Mouse (Mus musculus) testis, adult 10 weeks (tissue): Measurements from ENCODE around the gene Suv39h1. TPM values are rescaled to one million over a fixed set of nuclear protein-coding genes. Genes with fewer than 3 reads are reported as not detected.

Source experiments
- polyA plus RNA-seq: library from polyadenylated mRNA; stranded (reverse); fragments of 350-450 nt; fragmentation: Illumina TruSeq; extraction: RNeasy Lipid Tissue Mini Kit (QIAGEN cat#74804); gene quantifications from one replicate; pipeline ENCODE4 v1.2.3, GENCODE M21; 2014; ENCODE audit warnings: low read depth, low replicate concordance

Gene Suv39h1
- polyA plus RNA-seq, result 8.2 TPM

DNA sequence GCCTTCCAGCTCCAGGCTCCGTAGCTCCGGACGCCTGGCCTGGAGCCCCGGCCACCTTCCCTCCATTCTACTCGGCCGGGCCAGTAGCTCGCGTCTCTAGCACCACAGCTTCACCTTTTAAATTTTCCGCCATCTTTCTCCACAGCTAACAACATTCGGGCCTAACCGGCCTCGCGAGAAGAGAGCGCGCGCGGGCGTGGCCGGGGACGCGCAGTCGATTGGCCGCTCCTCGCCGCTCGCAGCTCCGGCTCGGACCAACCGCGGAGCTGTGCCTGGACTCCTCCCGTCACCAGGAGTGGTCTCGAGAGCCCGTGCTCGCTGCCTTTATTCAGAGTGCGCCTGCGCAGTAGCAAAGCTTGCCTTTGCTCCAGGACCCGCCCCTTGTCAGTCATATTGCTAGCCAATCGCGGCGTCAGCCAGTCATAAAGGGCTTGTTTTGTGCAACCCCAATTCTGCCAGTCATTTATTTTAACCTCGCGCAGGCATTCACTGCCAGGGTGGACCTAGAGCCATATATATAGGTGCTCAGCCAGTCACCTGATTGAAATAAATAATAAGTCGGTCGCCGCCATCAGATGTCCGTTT, at the start of gene Suv39h1:
Suv39h1 (minus strand) TSS at position 331 of the 585 bp plus-strand sequence.

DNA sequence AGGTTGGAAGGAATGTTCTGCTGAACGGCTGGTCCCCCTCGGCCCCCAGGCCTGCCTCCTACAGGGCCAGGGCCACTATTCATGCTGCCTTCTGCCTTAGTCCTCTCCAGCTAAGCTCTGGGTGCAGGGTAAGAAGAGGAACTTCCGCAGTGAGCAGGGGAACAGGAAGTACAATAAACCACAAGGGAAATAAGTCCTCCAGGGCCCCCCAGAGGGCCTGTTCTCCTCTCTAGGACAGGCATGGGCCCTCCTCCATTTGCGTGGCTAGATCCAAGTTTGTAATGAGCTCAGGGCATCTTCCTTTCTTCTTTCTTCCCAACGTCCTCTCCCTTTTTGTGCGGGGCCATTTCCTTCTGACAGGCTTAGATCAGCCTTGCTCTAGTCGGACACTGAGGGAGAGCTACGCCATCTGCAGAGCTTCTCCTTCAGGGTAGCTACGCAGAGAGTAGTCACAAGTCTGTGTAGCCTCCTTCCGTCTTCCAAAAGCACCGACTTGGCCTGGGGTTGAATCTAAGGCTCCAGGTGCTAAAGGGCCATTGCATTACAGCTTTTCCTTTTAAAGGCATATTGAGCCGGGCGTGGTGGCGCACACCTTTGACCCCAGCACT, 15.9 kb upstream of the Suv39h1 start, which contains the start of gene Was:
Was (minus strand) TSS at position 153 of the 608 bp plus-strand sequence.

DNA sequence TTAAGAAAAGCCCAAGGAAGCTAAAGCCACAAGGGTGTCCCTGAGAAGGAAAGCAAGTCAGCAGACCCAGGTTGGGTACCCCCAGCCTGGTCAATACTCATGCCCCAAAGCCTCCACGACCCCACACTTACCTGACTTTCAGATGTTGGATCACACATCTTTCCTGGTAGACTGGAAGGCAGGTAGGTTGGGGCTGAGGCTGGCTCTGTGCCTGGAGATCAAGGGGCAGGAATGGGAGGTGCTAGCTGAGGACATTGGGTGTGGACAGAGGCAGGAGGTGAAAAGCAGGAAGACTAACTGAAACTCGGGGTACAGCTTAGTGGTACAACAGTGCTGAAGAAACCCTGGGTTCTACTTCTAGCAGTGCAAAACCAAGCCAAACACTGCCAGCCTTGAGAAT, 56.3 kb downstream of the Suv39h1 start, which contains the start of gene Glod5:
Glod5 (minus strand) TSS at position 207 of the 400 bp plus-strand sequence.

Other genes starting within 250 kb of the Suv39h1 start
- gene Otud5, start 233.4 kb downstream of the Suv39h1 start, polyA plus RNA-seq, result 12.9 TPM
- gene Pim2, start 196.5 kb downstream of the Suv39h1 start, polyA plus RNA-seq, result 3.4 TPM
- 1.7 TPM for gene Slc35a2, start 190.7 kb downstream of the Suv39h1 start, polyA plus RNA-seq
- 2.6 TPM for gene Pqbp1, start 175.5 kb downstream of the Suv39h1 start, polyA plus RNA-seq
- 1.5 TPM for gene Timm17b, start 175.4 kb downstream of the Suv39h1 start, polyA plus RNA-seq
- gene Gm10491, start 166.9 kb downstream of the Suv39h1 start, polyA plus RNA-seq, result not detected
- not detected for gene Gm10490, start 165.2 kb downstream of the Suv39h1 start, polyA plus RNA-seq
- gene Pcsk1n, start 154.9 kb downstream of the Suv39h1 start, polyA plus RNA-seq, result not detected
- 0.20 TPM for gene Eras, start 146.2 kb downstream of the Suv39h1 start, polyA plus RNA-seq
- gene Hdac6, start 126.9 kb downstream of the Suv39h1 start, polyA plus RNA-seq, result 9.8 TPM
- gene Gata1, start 96.7 kb downstream of the Suv39h1 start, polyA plus RNA-seq, result 3.4 TPM
- gene Glod5, start 56.3 kb downstream of the Suv39h1 start, polyA plus RNA-seq, result 0.62 TPM
- 0.10 TPM for gene Was, start 15.7 kb upstream of the Suv39h1 start, polyA plus RNA-seq
- 10.0 TPM for gene Wdr13, start 58.1 kb upstream of the Suv39h1 start, polyA plus RNA-seq
- gene Rbm3, start 71.1 kb upstream of the Suv39h1 start, polyA plus RNA-seq, result 99.1 TPM
- gene Tbc1d25, start 101.4 kb upstream of the Suv39h1 start, polyA plus RNA-seq, result 0.59 TPM
- 9.1 TPM for gene Ebp, start 118.8 kb upstream of the Suv39h1 start, polyA plus RNA-seq
- 2.8 TPM for gene Porcn, start 131.8 kb upstream of the Suv39h1 start, polyA plus RNA-seq
- 2.8 TPM for gene Ftsj1, start 177.6 kb upstream of the Suv39h1 start, polyA plus RNA-seq
- gene Slc38a5, start 196.4 kb upstream of the Suv39h1 start, polyA plus RNA-seq, result 3.0 TPM